Mouse (Mus musculus) forelimb bud, embryonic 11.5 days (tissue): ENCODE measurements around the gene Thada.
"Not testable (repeated sequence)": the region's sequence is repeated elsewhere in the genome, so short reads cannot be mapped to it uniquely, and the experiment has no call there.

Experiments
- DNase-seq: peaks from one replicate; pipeline ENCODE4 v3.0.0-alpha.2; 2012; ENCODE audit warnings: low read depth, low spot score

Gene Thada

GRCm38 (mm10) chr17:84228223-84228622, 237.8 kb downstream of the Thada start:
- DNase-seq: no peak

DNA sequence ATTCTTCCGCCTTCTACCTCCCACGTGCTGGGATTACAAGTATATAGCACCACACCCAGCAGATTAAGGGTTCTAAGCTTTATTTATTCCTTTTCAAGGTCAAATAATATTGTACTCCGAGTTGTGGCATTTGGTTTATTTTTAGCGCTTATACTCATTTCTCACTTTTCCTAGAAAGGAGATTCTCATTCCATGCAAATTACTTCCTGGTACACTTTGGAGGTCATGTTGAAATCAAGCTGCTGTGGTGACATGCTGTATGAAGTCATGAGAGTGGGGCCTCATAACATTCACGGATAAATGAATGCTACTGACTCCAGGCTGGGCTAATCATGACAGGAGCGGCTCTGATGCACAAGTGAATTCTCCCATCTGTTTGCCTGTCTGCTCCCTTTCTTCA, 239.3 kb downstream of the Thada start:
- no peak for DNase-seq

DNA sequence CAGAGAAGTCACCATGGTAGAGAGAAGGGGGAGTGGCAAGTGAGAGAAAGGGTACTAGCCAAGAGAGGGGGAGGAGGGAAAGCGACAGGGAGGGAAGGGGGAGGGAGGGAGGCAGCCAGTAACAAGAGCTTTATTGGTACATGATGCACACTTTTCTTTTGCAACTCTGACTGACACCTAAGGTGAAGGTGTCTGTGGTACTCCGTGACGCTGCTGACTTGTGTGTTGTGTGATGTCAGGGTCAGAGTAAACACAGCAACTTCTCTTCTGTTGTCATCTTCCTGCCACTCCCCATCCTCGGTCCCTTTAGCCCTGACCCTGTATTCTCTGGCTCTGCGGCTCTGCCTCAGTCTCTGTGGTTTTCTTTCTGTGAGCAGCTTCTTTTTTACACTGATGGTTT, 239.8 kb downstream of the Thada start:
- DNase-seq: no peak

DNA sequence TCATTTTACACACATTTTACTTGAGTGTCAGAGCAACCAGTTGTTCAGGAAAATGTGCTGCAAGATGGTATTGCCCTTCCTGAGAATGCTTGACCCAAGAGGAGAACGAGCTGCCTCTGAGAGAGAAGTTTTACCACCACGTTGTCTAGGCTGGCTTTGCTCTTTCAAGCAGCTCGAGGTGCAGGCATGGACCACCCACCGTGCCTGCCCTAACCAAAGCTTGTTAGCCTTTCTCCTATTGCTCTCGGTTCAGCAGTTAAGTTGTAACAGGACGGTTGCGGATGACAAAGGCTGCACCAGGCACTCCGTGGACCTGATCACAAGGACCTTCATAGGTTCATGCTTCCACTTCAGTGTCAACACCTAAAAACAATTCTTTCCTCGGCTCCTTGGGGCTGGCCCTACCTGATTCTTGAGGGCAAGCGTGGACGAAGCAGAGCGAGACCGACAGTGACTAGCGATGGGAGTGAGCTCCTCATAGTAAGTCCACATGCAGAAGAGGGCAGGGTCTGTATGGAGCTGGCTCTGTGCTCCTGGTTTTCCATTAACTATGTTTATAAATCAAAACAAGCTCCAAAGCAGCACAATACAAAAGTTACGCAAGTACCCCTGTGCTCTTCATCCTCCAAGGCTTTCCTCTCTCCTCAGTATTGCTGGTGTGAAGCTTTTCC, 241.7 kb downstream of the Thada start:
- DNase-seq: no peak

DNA sequence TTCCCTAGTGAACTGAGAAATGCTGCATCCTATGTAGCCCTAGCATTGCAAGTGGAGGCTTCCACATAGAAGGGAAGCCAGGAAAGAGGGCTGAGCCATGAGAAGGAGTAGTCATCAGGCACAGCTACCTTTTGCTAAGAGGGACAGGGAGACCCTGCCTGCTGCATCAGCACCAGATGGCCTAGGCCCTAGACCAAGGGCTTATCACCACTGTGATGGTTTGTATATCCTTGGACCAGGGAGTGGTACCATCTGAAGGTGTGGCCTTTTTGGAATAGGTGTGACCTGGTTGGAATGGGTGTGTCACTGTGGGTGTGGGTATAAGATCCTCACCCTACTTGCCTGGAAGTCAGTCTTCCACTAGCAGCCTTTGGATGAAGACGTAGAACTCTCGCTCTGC, 247.2 kb downstream of the Thada start:
- DNase-seq: not testable (repeated sequence)

GRCm38 (mm10) chr17:84217696-84218095, 248.3 kb downstream of the Thada start:
- DNase-seq: no peak

- DNase-seq: no peak
Measured at GRCm38 (mm10) chr17:84215264-84215960, 250.6 kb downstream of the Thada start.

GRCm38 (mm10) chr17:84213464-84213863, 252.5 kb downstream of the Thada start:
- no peak for DNase-seq

DNA sequence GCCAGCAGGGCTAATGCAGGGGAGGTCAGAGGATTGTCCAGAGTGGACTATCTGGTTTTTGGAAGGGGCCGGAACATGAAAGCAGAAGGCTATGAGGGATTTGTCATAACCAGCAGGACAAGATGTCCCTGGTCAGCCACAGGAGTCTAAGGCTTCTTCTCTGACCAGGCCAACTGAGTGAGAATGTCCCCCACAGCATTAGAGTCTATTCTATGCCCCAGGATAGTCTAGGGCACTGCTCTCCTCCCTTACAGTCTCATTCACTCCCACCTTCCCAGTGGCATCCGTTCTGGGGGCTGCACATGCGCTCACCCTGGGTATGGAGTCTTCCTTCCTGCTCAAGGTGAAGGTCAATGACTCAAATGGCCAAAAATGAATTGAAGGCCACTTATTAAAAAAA, 258.4 kb downstream of the Thada start:
- DNase-seq: no peak

DNA sequence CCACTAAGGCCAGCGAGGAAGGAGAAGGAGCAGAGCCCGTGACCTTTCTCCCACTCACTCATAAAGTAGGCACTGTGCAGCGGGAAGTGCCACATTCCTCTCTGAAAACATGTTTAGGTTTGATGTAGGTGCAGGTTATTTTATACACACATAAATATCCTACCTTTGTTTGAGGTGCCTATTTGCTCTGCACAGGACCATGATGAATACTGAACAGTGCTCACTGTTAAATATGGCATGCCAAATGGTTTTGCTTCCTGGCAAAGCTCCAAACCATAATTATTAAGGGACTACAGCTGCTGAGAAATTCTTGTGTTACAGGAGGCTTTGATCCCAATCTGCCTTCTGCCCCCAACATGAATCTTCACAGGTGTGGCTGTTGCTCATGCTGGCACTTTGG, 259.8 kb downstream of the Thada start:
- peak; percentile 38 for DNase-seq

DNA sequence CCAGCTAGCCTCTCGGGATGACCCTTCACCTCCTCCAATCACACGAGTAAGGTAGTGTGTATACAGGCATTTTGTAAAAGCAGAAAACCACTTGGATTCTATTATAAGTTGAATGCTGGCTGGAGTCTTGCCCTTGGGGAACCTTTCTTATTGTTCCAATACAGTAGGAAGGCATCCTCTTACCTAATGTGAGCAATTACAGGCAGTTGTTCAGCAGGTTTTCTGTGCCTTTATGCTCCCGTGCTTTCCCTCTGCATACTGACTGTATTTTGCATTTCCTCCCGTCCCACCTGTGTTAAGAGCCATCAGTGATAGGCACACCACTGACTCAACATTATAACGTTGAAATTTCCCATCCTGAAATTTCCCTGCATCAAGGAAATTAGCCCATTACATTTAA, 261.0 kb downstream of the Thada start:
- no peak for DNase-seq

- peak; percentile 44 for DNase-seq
Measured at GRCm38 (mm10) chr17:84203340-84203739, 262.7 kb downstream of the Thada start.

GRCm38 (mm10) chr17:84201183-84201582, 264.8 kb downstream of the Thada start:
- DNase-seq: no peak

- DNase-seq: no peak
Measured at GRCm38 (mm10) chr17:84197912-84198344, 268.1 kb downstream of the Thada start.

- no peak for DNase-seq
Measured at GRCm38 (mm10) chr17:84196329-84196728, 269.7 kb downstream of the Thada start.

DNA sequence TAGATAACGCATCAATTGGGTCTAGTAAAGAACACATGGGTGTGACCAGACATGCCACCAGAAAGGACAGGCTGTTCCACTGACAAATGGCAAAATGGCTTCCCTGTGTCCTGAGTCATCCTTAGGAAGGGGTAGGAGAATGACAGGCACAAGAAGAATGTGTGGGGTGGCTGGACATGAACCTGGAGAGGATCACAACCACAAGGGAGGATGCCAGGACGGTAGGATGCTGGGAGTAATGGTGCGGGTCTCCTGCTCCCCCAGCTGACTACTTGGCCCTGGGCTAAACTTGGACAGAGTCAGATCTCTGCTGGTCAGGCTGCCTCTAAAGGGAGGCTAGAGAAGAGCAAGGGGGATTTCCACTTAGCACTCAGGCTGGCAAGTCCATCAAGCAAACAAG, 270.2 kb downstream of the Thada start:
- no peak for DNase-seq

DNA sequence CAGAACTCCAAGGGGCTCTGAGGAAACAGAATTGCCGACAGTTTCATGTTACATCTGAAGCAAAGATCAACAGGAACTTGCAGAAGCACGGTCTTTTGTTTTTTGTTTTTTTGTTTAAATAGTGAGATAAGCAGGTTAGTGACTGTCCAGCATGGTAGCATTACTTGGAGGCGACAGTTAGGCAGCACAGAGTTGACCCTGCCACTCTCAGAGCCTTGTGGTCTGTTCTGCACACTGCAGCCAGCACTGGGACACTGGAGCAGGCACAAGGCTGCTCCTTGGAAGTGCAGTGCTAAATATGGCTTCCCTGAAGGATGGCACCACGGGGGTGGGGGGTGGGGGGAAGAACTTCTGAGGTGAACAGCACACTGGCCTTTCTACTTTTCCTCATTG, 271.0 kb downstream of the Thada start:
- DNase-seq: no peak

GRCm38 (mm10) chr17:84194282-84195002, 271.6 kb downstream of the Thada start:
- no peak for DNase-seq

DNA sequence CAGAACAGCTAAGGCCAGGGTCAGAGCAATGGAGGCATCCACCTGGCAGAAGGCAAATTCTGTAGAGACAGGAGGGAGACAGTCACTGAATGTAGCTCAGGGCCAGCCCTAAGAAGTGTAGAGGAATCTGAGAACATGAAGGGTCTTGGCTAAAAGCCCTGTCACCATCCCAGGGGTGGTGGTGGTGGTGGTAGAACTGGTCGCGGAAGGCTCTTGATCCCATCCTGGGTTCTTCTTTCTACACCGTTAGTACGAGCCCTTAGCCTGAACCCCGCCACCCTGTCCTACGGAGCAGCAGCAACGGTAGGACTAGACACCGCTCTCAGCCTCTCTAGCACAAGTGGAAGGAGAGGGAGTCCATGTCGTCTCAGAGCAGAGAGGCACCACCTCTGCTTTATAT, 272.6 kb downstream of the Thada start:
- DNase-seq: no peak

GRCm38 (mm10) chr17:84191946-84192345, 274.1 kb downstream of the Thada start:
- DNase-seq: no peak

DNA sequence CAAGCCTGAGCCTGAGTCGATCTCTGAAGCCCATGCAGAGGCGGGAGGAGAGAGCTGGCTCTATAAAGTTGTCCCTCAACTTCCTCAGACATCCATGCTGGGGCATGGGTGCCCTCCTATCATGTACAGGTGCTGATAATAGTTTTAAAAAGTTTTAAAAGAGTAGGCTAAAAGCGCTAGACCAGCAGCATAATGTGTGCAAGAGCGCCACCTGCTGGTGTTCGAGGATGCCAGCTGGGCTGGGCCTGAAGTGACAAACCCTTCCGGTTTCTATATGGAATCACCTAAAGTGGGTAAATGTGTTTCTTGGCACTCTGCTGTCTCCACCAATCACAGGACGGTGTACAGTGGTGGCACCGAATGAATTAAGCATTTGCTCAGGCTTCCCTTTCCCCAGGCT, 275.1 kb downstream of the Thada start:
- DNase-seq: peak; percentile 85

- no peak for DNase-seq
Measured at GRCm38 (mm10) chr17:84189127-84189854, 276.7 kb downstream of the Thada start.
